Mouse (Mus musculus): ENCODE data around the gene Otoa.

Gene Otoa

DNA sequence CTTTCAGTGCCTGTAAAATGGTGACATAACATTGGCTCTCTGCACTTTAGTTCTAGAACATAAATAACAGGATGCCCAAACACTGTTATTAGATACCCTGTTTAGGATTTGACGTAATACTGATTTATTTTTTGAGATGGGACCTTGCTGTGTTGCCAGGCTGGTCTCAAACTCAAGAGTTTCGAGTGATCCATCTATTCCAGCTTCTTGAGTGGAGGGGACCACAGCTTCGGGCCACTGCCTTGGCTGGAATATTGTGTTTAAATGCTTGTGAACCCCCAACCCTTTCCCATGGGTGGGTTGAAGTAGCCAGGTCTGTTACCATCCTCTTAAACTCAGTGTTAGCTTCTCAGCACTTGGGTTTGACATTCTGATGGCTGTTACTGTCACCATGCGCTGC is at the start of gene Otoa:
Otoa (plus strand) TSS at position 301 of the 400 bp plus-strand sequence.
- DNase-seq: no peak

DNA sequence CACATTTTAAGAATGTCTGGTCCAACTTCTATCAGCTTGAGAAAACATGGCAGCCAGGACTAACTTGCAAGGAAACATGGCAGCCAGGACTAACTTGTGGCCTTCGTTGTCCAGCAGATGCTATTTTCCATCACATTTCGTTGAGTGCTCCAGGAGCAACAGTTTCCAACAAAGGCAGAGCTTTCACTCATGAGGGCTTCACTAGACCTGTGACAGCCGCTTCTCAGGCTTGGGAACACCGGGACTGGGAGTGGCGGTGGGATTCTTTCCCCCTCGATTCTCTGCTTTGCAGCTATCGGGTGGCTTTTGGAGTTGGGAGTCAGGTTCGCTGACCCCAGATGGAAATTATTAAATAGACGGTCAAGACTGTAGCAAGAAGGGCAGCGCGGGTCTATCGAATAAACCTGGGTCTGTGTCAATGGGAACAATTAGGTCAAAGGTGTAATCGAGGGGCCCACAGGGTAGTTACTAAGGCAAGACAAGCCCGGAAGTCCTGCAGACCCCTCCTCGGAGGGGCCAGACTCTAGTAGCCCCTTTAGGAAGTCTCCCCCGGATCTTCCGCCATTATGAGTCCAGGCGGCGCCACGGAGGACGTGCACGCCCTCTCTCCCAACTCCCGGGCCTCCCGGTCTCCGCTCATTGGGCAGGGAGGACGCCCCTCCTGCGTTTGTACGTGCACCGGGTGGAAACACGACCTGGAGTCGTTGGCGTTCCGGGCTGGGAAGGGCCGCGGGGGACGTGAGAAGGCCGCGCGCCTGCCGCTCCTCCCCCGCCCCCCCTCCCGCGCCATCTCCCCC is 47.4 kb upstream of the Otoa start, which contains the start of gene Mettl9:
Mettl9 (plus strand) TSS at position 590 of the 797 bp plus-strand sequence.
- DNase-seq: peak; percentile 99

DNA sequence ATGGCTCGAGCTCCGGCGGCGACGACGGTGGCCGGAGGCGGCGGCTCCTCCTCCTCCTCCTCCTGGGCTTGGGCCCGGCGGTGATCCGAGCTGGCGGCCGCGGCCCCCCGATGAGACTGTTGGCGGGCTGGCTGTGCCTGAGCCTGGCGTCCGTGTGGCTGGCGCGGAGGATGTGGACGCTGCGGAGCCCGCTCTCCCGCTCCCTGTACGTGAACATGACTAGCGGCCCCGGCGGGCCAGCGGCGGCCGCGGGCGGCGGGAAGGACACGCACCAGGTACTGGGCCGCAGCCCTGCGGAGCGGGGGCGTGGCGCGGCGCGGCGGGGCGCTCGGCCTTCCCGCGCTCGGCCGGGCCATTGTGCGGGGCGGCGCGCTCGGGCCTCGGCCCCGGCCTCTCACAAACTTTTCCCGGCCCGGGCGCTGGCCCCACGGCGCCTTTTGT is 46.7 kb upstream of the Otoa start:
- DNase-seq: no peak

DNA sequence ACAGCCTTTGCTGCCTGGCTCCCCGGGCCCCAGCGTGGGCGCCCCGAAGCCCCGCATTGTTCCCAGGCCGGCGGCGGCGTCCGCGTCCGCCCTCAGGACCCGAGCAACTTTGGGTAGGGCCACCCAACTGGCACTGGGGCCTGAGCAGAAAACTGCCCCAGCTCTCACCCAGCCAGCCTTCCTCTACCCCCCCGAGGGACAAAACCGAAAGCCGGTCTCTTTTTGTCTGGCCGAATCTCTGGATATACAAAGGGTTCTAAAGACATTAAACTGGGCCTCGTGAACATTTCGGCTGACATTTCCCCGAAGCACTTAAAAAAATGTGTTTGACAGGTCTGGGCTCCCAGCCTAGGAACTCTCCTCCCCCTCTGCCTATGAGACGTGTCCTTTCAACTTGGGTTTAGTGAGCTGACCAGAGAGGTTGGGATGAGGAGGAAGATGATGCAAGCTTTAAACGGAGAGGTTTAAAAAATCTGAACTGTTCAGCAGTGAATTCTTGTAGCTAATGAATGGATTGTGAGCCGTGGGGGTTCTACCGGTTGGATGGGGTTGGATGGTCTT is 46.2 kb upstream of the Otoa start:
- peak; percentile 62 for DNase-seq

DNA sequence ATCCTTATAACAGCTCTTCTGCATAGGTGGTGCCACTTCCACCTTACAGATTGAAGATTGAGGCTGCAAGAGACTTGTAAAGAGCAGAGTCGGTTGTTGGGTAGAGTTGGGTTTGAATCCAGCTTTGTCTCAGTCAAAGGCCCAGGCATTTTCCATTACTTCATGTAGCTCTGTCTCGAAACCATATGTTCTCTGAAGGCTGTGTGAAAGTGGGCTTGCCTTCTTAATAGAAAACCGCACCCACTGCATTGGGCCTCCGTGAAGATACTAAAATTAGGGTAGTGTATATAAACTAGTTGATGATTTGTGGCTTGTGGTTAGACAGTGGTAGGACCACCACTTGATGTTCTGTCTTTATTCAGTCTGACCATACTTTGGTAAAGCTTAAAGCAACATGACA is 40.9 kb upstream of the Otoa start:
- DNase-seq: no peak

DNA sequence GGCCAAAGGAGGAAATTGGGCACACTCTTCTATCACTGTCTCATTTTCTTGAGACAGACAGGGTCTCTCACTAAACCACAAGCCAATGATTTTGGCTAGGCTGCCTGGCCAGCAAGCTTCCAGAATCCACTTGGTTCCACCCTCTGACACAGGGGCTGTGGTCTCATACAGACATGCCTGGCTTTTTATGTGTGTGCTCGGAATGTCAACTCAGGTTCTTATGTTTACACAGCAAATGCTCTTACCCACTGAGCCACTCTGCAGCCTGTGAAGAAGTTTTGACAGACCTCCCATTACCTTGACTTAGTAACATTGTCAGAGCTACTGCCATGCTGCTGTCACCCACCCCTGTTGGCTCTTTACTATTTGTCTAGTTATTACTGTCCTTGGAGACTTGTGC is 39.5 kb upstream of the Otoa start:
- DNase-seq: no peak

DNA sequence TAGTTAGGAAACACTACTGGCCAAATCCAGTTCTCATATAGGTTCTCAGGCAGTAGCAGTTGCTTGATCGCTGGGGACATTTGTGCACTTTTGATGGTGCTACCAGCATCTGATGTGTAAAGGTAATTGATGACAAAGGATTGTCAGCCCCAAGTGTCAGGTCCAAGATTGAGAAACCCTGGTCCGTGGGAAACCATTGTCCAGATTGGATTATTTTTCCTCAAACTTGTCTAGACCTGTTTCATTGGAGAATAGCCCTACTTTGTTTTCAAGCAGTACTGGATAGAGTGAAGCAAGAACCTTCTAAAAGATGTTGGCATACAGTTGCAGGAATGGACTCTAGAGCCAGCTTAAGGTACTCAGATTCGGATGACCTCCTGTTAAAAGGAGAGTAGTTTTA is 38.4 kb upstream of the Otoa start:
- DNase-seq: no peak

DNA sequence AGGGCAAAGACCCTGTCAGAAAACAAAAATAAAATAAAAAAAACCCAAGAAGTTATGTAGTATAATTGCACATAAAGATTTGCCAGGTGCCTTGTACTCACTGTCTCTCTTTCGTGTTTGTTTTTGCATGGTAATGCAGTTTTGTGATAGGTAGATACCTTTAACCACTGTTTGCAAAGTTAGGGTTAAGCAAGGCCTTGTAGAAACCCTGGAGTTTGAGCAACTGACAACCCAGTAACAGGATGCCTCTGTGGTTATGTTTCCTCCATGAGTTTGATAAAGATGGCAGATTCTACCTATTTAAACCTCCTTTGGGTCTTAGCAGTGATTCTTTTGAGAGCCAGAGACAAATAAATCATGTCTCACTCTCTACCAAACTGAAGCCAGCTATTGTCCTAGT is 37.9 kb upstream of the Otoa start:
- DNase-seq: no peak

DNA sequence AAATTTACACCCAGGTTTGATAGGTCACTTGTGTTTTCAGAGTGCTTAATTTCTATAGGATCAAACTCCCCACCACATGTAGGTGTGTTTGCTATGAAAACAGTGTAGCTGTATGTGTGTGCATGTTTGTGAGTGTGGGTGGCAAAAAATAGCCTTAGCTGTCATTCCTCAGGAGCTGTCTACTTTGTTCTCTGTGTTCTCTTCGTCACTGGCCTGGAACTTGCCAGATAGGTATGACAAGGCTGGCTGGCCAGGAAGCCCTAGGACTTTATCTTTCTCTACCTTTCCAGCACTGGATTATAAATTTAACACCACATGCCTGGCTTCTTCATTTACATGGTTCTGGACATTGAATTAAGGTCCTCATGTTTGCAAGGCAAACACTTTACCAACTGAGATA is 37.2 kb upstream of the Otoa start:
- DNase-seq: no peak

DNA sequence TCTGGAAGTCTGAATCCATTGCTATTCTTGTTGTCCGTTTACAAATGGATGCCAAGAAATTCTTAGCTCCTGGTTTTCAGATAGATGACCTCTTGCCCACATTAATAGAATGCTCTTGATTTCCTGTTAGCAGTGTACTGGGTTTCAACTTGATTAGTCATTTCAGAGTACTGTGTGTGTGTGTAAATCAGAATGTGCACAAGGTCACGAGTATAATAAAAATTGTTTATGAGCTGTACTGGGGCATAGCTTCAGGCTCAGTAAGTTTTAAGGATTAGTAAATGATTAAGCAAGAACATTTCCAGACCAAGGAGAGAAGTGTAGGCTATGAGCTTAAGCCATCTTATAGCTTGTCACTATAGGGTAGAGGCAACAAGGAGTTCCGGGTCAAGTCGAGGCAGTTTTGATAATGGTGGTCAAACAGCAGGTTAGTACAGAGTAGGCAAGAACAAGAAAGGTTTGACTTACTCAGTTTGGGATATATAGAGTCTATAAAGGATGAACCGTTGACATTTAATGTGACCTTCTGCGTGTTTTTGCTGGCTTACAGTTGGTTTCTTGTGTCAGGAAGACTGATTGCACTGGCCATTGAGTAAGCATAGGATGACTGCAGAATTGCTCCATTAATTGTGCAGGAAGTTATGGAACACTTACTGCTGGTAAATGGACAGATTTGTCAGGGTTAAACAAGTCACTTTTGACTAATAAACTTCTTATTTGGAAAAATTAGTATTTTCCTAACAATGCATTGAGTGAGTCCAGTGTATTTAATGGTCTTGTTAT is 35.6 kb upstream of the Otoa start:
- no peak for DNase-seq

DNA sequence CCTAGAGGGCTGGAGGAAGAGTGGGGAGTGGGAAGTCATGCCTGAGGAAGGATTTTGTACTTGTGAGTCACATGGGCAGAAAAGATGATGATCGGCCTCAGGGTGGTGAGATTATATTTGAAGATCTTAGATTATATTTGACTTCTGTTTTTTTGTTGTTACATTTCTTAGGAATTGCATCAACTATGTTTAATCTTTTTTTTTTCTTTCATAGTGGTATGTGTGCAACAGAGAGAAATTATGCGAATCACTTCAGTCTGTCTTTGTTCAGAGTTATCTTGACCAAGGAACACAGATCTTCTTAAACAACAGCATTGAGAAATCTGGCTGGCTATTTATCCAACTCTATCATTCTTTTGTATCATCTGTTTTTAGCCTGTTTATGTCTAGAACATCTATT is 33.8 kb upstream of the Otoa start:
- DNase-seq: no peak

DNA sequence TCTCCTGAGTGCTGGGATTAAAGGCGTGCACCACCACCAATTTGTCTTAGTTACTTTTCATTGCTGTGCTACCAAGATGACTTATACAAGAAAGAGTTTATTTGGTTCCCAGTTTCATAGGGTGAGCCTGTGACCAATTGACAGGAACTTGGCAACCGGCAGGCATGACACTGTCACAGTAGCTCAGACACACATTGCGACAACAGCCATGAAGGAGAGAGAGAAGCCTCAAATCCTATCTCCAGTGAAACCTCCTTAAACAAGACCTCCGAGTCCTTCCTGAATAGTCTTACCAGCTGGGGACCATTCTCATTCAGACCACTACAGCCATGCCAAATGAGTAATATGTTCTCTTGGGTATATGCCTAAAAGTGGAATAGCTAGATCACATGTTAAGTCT is 28.4 kb upstream of the Otoa start:
- DNase-seq: no peak

DNA sequence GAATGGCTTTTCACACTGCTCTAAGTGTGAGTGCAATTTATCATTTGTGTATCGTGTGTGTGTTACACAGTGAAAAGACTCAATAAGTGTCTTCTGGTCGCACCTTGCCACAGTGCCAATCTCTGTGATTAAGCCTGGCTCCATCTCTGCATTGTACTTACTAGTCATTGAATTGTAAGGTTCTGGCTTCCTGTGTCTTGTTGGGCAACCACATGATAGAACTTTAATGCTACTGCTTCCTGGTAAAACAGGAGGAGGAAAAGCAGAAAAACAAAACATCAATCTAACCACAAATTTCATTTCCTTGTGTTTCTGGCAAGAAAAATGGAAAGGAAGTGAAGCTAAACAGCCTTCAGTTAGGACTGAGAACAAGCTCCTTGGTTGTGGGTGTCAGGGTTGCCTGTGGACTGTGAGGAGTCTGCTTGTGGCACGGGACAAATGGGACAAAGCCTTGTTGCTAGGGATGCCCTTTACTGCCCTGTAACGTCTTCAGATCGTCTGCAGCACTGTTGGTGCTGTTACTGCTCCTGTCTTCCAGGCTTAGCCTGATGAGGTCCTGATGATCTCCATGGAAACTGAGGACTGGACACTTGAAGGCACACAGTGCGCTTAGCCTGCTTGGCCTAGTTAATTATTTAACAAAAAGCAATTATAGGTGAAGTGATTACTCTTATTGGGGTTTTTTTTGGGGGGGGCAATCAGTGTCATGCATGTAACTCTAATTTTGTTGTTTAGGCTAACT is 21.8 kb upstream of the Otoa start:
- DNase-seq: no peak

DNA sequence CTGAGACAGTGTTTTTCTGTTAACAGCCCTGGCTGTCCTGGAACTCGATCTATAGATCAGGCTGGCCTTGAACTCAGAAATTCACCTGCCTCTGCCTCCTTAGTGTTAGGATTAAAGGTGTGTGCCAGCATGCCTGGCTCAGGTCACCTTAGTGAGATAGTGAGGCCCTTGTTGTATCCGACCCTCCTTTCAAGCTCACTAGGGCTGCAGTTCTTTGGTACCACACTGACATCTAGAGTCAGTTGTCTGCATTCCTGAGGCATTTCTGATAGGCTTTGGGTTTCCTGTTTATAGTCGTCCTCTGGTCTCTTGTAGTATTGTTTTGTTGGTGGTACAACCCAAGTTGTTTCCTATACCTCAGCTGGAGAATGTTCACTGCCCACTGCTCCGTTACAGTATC is 17.1 kb upstream of the Otoa start:
- peak; percentile 32 for DNase-seq

DNA sequence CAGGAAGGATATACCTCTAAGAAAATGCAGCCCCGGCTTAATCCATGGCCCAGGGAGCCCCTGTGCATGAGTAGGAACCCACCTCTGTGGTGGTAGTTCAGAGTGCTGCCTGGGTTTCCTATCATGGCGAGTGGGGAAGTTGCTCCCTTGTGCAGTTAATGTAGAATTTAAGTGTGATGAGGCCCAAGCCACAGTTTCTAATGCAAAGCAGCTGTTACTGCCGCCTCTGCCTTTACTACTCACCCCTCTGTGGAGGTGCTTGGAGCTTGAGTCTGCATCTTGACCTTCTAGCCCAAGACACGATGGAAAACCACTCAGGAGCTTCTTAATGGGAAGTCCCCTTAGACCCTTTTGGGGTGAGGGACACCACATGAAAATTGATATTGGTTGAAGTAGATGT is 10.2 kb upstream of the Otoa start:
- DNase-seq: no peak

DNA sequence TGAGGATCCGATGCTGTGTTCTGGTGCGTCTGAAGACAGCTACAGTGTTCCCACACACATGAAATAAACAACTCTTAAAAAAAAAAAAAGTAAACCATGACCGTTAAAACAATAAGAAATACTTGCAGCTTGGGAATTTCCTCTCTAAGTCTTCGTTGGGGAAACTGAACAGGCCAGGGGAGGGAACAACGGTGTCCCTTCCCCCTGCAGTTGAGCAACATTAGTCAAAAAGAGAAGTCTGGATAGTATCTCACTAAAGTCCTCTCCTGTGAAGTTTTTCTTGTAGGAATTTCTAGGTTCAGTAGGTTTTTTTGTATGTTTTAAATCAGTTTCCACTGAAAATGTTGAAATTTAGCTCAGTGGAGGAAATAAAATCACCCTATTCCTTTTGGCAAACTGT is 8.9 kb upstream of the Otoa start:
- no peak for DNase-seq

DNA sequence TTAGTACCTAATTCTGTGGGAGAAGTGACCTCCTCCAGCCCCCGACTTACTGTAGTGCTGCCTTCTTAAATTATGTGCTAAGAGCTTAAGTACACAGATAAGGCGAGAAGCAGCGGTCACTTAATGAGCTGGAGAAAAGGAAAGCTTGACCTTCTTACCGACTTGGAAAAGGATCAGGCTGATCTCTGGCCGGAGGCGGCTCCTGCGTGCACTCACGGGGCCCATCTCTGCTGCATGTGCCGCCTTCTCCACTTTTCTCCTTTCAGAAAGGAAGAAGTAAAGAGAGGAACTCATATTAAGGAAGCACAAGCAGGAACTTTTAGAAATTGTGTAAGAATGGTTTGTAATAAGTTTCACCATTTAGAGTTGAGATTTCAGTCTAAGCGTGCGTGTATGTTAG is 7.2 kb upstream of the Otoa start, which contains the start of gene Igsf6:
Igsf6 (minus strand) TSS at position 292 of the 400 bp plus-strand sequence.
- DNase-seq: peak; percentile 19

DNA sequence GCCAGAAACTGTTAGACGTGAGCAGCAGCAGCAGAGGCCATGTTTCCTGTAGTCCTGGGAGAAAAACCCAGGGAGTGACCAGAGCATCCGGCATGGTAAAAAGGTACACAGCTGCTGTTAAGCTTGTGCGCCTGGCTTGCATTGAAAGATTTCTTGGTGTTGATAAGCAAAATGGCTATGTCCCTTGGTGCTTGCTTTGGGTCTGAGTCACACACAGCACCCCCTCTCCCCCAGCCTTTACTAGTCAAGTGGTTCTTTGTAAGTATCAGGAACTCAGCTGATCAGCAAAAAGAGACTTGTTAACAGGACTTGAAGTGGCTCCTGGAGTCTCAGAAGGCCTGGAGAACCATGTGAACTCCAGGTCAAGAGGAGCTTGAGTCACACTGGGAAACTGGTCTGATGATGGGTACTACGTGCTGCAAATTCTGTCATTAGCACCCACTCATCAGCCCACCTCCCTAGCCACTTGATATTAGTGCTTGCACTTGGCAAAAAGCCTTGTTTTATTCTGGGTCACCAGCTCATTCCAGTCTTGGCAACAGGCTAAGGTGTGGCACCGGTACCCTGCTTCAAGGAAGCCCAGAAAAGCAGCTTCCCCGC is 6.5 kb upstream of the Otoa start:
- DNase-seq: no peak

DNA sequence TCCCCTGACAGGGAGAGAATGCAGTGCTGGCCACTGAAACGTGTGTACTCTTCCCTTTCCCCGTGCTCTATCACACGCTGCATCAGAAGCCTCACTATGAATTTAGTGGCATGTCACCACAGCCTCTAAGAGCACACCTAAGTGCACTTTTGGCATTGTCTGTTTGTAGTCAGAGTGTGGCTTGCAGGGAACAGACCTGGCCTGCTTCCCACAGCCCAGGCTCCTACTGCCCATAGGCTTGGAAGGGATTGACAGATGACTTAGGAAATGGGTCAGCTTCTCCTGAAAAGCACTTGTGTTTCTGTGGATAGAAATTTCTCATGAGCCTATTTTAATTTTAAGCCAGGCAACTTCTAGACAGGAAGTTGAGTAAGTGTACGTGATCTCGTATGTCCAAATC is 6.0 kb upstream of the Otoa start:
- no peak for DNase-seq

DNA sequence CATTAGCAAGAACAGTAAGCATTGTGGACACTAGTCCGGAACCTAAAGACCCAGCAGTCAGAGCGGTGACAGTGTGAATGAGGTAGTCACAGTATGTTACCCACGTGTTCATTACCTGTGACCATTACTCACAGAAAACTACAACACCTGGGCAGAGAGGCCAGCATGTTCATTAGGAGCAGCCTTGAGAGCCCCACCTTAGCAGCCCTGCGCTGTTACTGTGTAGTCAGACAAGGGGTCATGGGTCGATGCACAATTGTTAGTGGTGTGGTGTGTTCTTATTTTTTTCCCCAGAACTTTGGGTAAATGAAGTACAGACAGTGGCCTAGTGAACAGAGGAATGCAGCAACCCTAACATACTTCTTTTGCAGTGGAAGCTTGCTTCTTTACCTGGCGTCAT is 4.1 kb upstream of the Otoa start:
- DNase-seq: no peak

DNA sequence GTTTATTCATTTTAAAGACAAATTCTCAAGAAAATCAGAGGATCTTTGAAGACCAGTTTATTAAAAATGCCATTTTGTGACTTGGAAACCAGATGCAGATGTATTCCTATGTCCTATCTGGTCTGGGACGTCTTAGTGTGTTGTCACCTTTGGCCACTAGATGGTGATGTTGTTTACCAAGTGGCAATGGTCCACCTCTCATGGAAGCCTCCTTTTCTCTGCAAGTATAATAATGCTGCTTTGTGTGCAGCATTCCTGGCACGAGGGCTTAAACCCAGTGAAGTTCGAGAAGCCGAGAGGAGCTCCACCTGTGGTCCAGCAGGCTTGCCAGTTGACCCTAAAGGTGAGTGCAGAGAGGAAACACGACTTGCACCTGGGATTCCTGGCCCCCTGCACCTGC is 3.6 kb upstream of the Otoa start:
- DNase-seq: peak; percentile 84

DNA sequence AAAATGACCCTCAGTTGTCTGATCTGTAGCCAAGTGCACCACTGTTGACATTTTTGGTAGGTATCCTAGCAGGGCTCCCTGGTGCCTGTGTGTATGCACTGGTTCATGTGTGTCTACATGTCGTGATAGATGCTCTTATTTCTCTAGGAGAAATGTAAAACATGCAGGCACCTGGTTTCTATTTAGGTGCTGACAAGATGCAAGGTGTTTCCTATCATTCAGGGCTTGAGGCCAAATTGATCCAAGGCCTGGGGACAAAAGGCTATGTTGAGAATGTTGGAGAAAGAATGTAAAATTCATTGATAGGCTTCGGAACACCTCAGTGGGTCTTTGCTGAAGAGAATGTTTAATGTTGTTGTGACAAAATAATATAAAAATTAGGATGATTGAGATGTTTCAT is 366 bp downstream of the Otoa start:
- no peak for DNase-seq
